Mouse (Mus musculus) heart, embryonic 16.5 days (tissue): Measurements from ENCODE around the gene Hsfy2. TPM values are rescaled to one million over a fixed set of nuclear protein-coding genes. Genes with fewer than 3 reads are reported as not detected.

Experiments
- ATAC-seq: fragments of 200-750 bp; cut with Nextera tagmentation; replicated peaks from 2 replicates; pipeline ENCODE4 v1.8.0; 2017; ENCODE audit warnings: moderate number of reproducible peaks; ENCODE audit not compliant: insufficient read depth, low FRiP score; ENCODE audit errors: extremely low read depth
- H3K27ac ChIP-seq: fragments of 300-500 bp; sonication (generic); 2 replicates; pipeline ENCODE4 v1.5.1; 2014; ENCODE audit warnings: mild to moderate bottlenecking, low read length, control low read depth, moderate library complexity
- H3K27me3 ChIP-seq: fragments of 300-500 bp; sonication (generic); 2 replicates; pipeline ENCODE4 v1.6.1; 2014; ENCODE audit warnings: low read length, mixed read lengths; ENCODE audit not compliant: control insufficient read depth, insufficient read depth
- H3K36me3 ChIP-seq: fragments of 300-500 bp; sonication (generic); 2 replicates; pipeline ENCODE4 v1.6.1; 2014; ENCODE audit not compliant: control insufficient read depth, insufficient read depth
- H3K4me1 ChIP-seq: fragments of 300-500 bp; sonication (generic); 2 replicates; pipeline ENCODE4 v1.6.1; 2014; ENCODE audit warnings: low read length, mixed read lengths; ENCODE audit not compliant: control insufficient read depth, insufficient read depth
- H3K4me2 ChIP-seq: fragments of 300-500 bp; sonication (generic); 2 replicates; pipeline ENCODE4 v1.6.1; 2014; ENCODE audit warnings: low read depth, mild to moderate bottlenecking, control low read depth, low read length
- H3K4me3 ChIP-seq: fragments of 300-500 bp; sonication (generic); 2 replicates; pipeline ENCODE4 v1.5.1; 2014; ENCODE audit warnings: mild to moderate bottlenecking, control low read depth, low read length
- H3K9ac ChIP-seq: fragments of 300-500 bp; sonication (generic); 2 replicates; pipeline ENCODE4 v1.6.1; 2014; ENCODE audit warnings: low read length, control low read depth
- H3K9me3 ChIP-seq: fragments of 300-500 bp; sonication (generic); replicated peaks from 2 replicates; pipeline ENCODE4 v1.6.1; 2016; ENCODE audit warnings: low read length; ENCODE audit not compliant: control insufficient read depth
- WGBS: fragments of 180-500 bp; shearing (Covaris S2); extraction: QIAGEN DNeasy Blood & Tissue Kit; methylation state at CpG from one replicate; pipeline ENCODE4 v1.1.7; 2014; 5-methylcytosine and 5-hydroxymethylcytosine counted together
- polyA plus RNA-seq: library from polyadenylated mRNA; unstranded; fragments of >200 nt; fragmentation: Nextera tagmentation; extraction: Ambion mirVana; gene quantifications from 2 replicates; pipeline ENCODE4 v1.2.1, GENCODE M21; 2015

Hsfy2 gene
- polyA plus RNA-seq = not detected in 2 replicates

DNA sequence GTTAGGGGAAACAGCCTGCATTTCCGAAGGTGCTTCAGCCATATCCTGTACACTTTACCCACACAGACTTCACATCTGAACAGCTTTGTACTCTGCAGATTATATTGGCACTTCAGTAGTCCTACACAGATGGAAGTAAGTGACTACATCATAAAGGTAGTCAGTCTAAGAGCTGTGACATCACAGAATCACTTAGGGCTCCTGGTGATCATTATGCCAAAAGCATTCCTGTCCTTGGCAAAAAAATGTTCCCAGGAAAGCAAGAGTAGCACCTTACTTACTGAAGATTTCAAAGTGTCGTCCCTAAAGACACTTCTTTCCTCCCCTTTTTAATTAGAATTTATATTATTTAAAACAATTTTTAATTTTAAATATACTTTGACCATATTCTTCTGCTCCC is at the start of gene Hsfy2:
Gene Hsfy2 (minus strand): TSS at position 101 of the 400 bp plus-strand sequence.
- no peak for ATAC-seq
- 80% methylated on average over 2 of the region's 2 CpGs for WGBS
- Histone ChIP-seq H3K4me2 (no peak within 1 kb of the TSS), H3K9ac (no peak within 1 kb of the TSS), H3K36me3 (no peaks in the 10 kb centered on the region), H3K9me3 (no peaks in the 10 kb centered on the region), H3K27me3 (no peaks in the 10 kb centered on the region; the same call in 1 of the 2 replicates), H3K4me3 (no peak within 1 kb of the TSS), H3K27ac (no peak within 1 kb of the TSS), H3K4me1 (no peaks in the 10 kb centered on the region)

GRCm38 (mm10) chr1:56685053-56685557 is 47.9 kb upstream of the Hsfy2 start:
- Histone ChIP-seq H3K9me3 (no peaks in the 10 kb centered on the region), H3K27me3 (no peaks in the 10 kb centered on the region), H3K9ac (no peak overlapping the region), H3K4me1 (no peaks in the 10 kb centered on the region), H3K36me3 (no peaks in the 10 kb centered on the region), H3K4me2 (no peak overlapping the region), H3K27ac (no peak overlapping the region), H3K4me3 (no peak overlapping the region)
- 78% methylated on average over 1 of the region's 1 CpGs for WGBS
- no peak for ATAC-seq

GRCm38 (mm10) chr1:56684512-56684911 is 47.3 kb upstream of the Hsfy2 start:
- Histone ChIP-seq H3K36me3 (no peaks in the 10 kb centered on the region), H3K9me3 (no peaks in the 10 kb centered on the region), H3K4me2 (no peak overlapping the region), H3K27ac (no peak overlapping the region), H3K27me3 (no peaks in the 10 kb centered on the region), H3K4me1 (no peaks in the 10 kb centered on the region), H3K4me3 (no peak overlapping the region), H3K9ac (no peak overlapping the region)
- ATAC-seq = no peak

DNA sequence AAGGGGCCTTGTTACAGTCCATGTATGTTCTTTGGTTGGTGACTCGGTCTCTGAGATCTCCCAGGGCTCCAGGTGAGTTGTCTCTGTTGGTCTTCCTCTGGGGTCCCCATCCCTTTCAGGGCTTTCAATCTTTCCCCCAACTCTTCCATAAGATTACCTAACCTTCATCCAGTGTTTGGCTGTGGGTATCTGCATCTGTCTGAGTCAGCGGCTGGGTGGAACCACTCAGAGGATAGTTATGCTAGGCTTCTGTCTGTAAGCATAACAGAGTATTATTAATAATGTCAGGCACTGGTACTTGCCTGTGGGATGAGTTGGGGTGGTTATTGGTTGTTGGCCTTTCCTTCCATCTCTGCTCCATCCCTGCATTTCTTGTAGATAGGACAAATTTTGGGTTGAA is 44.0 kb upstream of the Hsfy2 start:
- no peak overlapping the region for H3K9ac ChIP-seq
- ATAC-seq = no peak
- no peak overlapping the region for H3K27ac ChIP-seq
- H3K27me3 ChIP-seq = no peaks in the 10 kb centered on the region
- no peaks in the 10 kb centered on the region for H3K36me3 ChIP-seq
- H3K4me3 ChIP-seq = no peak overlapping the region
- no peaks in the 10 kb centered on the region for H3K4me1 ChIP-seq
- no peaks in the 10 kb centered on the region for H3K9me3 ChIP-seq
- WGBS = 79% methylated on average over 2 of the region's 2 CpGs
- no peak overlapping the region for H3K4me2 ChIP-seq

- no peaks in the 10 kb centered on the region for H3K27me3 ChIP-seq
- H3K36me3 ChIP-seq = no peaks in the 10 kb centered on the region
- no peak overlapping the region for H3K4me2 ChIP-seq
- no peaks in the 10 kb centered on the region for H3K4me1 ChIP-seq
- H3K27ac ChIP-seq = no peak overlapping the region
- H3K4me3 ChIP-seq = no peak overlapping the region
- no peaks in the 10 kb centered on the region for H3K9me3 ChIP-seq
- H3K9ac ChIP-seq = no peak overlapping the region
- WGBS = 49% methylated on average over 2 of the region's 2 CpGs
- ATAC-seq = no peak
These were observed 38.0 kb upstream of the Hsfy2 start for GRCm38 (mm10) chr1:56675253-56675652.

GRCm38 (mm10) chr1:56674601-56675000 is 37.4 kb upstream of the Hsfy2 start:
- Histone ChIP-seq H3K9me3 (no peaks in the 10 kb centered on the region), H3K27me3 (no peaks in the 10 kb centered on the region), H3K9ac (no peak overlapping the region), H3K4me3 (no peak overlapping the region), H3K4me2 (no peak overlapping the region), H3K4me1 (no peaks in the 10 kb centered on the region), H3K36me3 (no peaks in the 10 kb centered on the region), H3K27ac (no peak overlapping the region)
- WGBS = 85% methylated on average over 3 of the region's 3 CpGs
- no peak for ATAC-seq

- no peak overlapping the region for H3K9ac ChIP-seq
- no peaks in the 10 kb centered on the region for H3K9me3 ChIP-seq
- H3K36me3 ChIP-seq = no peaks in the 10 kb centered on the region
- no peak overlapping the region for H3K27ac ChIP-seq
- no peaks in the 10 kb centered on the region for H3K4me1 ChIP-seq
- no peaks in the 10 kb centered on the region for H3K27me3 ChIP-seq
- WGBS = 50% methylated on average over 8 of the region's 8 CpGs
- no peak overlapping the region for H3K4me2 ChIP-seq
- H3K4me3 ChIP-seq = no peak overlapping the region
- ATAC-seq = no peak
These were observed 34.2 kb upstream of the Hsfy2 start for GRCm38 (mm10) chr1:56671241-56671945.

- Histone ChIP-seq H3K27me3 (no peaks in the 10 kb centered on the region), H3K9me3 (no peaks in the 10 kb centered on the region), H3K9ac (no peak overlapping the region), H3K36me3 (no peaks in the 10 kb centered on the region), H3K4me2 (no peak overlapping the region), H3K4me3 (no peak overlapping the region), H3K4me1 (no peaks in the 10 kb centered on the region), H3K27ac (no peak overlapping the region)
- no peak for ATAC-seq
- 71% methylated on average over 5 of the region's 5 CpGs for WGBS
These were observed 33.3 kb upstream of the Hsfy2 start for GRCm38 (mm10) chr1:56670509-56670908.

- Histone ChIP-seq H3K27ac (no peak overlapping the region), H3K4me1 (no peaks in the 10 kb centered on the region), H3K4me3 (no peak overlapping the region), H3K9ac (no peak overlapping the region), H3K9me3 (no peaks in the 10 kb centered on the region), H3K27me3 (no peaks in the 10 kb centered on the region), H3K4me2 (no peak overlapping the region), H3K36me3 (no peaks in the 10 kb centered on the region)
- 76% methylated on average over 3 of the region's 3 CpGs for WGBS
- no peak for ATAC-seq
These were observed 27.4 kb upstream of the Hsfy2 start for GRCm38 (mm10) chr1:56664606-56665005.
